Mouse (Mus musculus) liver, embryonic 14.5 days (tissue): ENCODE measurements around the gene Xirp1. TPM values are rescaled to one million over a fixed set of nuclear protein-coding genes. Genes with fewer than 3 reads are reported as not detected.

Experiments used
- ATAC-seq: fragments of 200-750 bp; cut with Nextera tagmentation; 2 replicates; pipeline ENCODE4 v1.8.0; 2017; ENCODE audit warnings: moderate number of reproducible peaks, mild to moderate bottlenecking, moderate library complexity; ENCODE audit not compliant: insufficient read depth
- DNase-seq, 3 experiments: peaks; one replicate each; pipeline ENCODE4 v3.0.0-alpha.2; 2012 to 2013; ENCODE audit warnings: low read depth in 3 of 3, low spot score in 3 of 3
- H3K27ac ChIP-seq: fragments of 300-500 bp; sonication (generic); 2 replicates; pipeline ENCODE4 v1.5.1; 2014; ENCODE audit warnings: moderate library complexity, mild to moderate bottlenecking, control low read depth, inconsistent platforms
- H3K27me3 ChIP-seq: fragments of 300-500 bp; sonication (generic); 2 replicates; pipeline ENCODE4 v1.6.1; 2014; ENCODE audit warnings: mild to moderate bottlenecking, low read length, moderate library complexity; ENCODE audit not compliant: control insufficient read depth, insufficient read depth
- H3K36me3 ChIP-seq: fragments of 300-500 bp; sonication (generic); replicated peaks from 2 replicates; pipeline ENCODE4 v1.6.1; 2014; ENCODE audit warnings: low read depth; ENCODE audit not compliant: control insufficient read depth, insufficient read depth
- H3K4me1 ChIP-seq, 2 experiments: fragments of 200-500 bp in 1 of 2; fragments of 300-500 bp in 1 of 2; sonication (generic) in 1 of 2; replicated peaks; 2 replicates each; pipeline ENCODE4 v1.6.1; 2012 to 2014; ENCODE audit warnings: antibody characterized with exemption in 1 of 2, inconsistent platforms in 1 of 2, low read length in 1 of 2; ENCODE audit not compliant: control insufficient read depth in 2 of 2, insufficient read depth in 2 of 2
- H3K4me2 ChIP-seq: fragments of 300-500 bp; sonication (generic); 2 replicates; pipeline ENCODE4 v1.6.1; 2014; ENCODE audit warnings: low read depth, mild to moderate bottlenecking, control low read depth, moderate library complexity
- H3K4me3 ChIP-seq, 2 experiments: fragments of 200-500 bp in 1 of 2; fragments of 300-500 bp in 1 of 2; sonication (generic) in 1 of 2; 2 replicates each; pipeline ENCODE4 v1.5.1; 2012 to 2014; ENCODE audit warnings: low read depth in 2 of 2, low read length in 2 of 2, mild to moderate bottlenecking in 2 of 2, control low read depth in 1 of 2, inconsistent platforms in 1 of 2, moderate library complexity in 1 of 2; ENCODE audit not compliant: insufficient read depth in 1 of 2
- H3K9ac ChIP-seq: fragments of 300-500 bp; sonication (generic); replicated peaks from 2 replicates; pipeline ENCODE4 v1.6.1; 2014; ENCODE audit warnings: mild to moderate bottlenecking, control low read depth, moderate library complexity
- H3K9me3 ChIP-seq: fragments of 300-500 bp; sonication (generic); 2 replicates; pipeline ENCODE4 v1.6.1; 2016; ENCODE audit warnings: low read length, mixed read lengths; ENCODE audit not compliant: control insufficient read depth
- CTCF ChIP-seq: IDR thresholded peaks from 2 replicates; pipeline ENCODE4 v1.5.1; 2016; ENCODE audit warnings: antibody characterized with exemption, low read depth, control low read depth
- EP300 ChIP-seq: IDR thresholded peaks from 2 replicates; pipeline ENCODE4 v1.6.1; 2016; ENCODE audit warnings: antibody characterized with exemption, low read depth
- WGBS: fragments of 180-500 bp; shearing (Covaris S2); extraction: QIAGEN DNeasy Blood & Tissue Kit; methylation state at CpG from one replicate; pipeline ENCODE4 v1.1.7; 2014; ENCODE audit not compliant: insufficient replicate concordance; 5-methylcytosine and 5-hydroxymethylcytosine counted together
- polyA plus RNA-seq, 2 experiments: library from polyadenylated mRNA; depleted of rRNA in 1 of 2; stranded (reverse) in 1 of 2; unstranded in 1 of 2; fragments of >200 nt; fragmentation: Nextera tagmentation in 1 of 2; extraction: Ambion mirVana in 1 of 2; gene quantifications; 2 replicates each; pipeline versions ENCODE4 v1.2.1 to v1.2.3; 2012 to 2014

Xirp1 gene
- polyA plus RNA-seq, 2 experiments = not detected

- ATAC-seq (no peak), DNase-seq (no peak)
- TF ChIP-seq EP300 = no peak
- TF ChIP-seq CTCF = no peak
- Histone ChIP-seq H3K4me1 (no peaks in the 10 kb centered on the region), H3K9me3 (no peaks in the 10 kb centered on the region), H3K4me3 (no peak overlapping the region), H3K9ac (no peak overlapping the region), H3K36me3 (no peaks in the 10 kb centered on the region), H3K4me2 (no peak overlapping the region), H3K27me3 (no peaks in the 10 kb centered on the region), H3K27ac (no peak overlapping the region)
- WGBS = 57% methylated on average over 5 of the region's 5 CpGs
Measured at GRCm38 (mm10) chr9:120021164-120021563, 2.2 kb downstream of the Xirp1 start.

GRCm38 (mm10) chr9:120020285-120020890 lies 3.0 kb downstream of the Xirp1 start:
- DNase-seq = peak in 2 of 3 experiments; percentile 17 to 41
- H3K27ac ChIP-seq = no peak overlapping the region
- no peak for ATAC-seq

GRCm38 (mm10) chr9:120016956-120017355 lies 6.4 kb downstream of the Xirp1 start:
- no peaks in the 10 kb centered on the region for H3K4me1 ChIP-seq
- no peak for ATAC-seq

More at GRCm38 (mm10) chr9:120020285-120020890, 3.0 kb downstream of the Xirp1 start:
- H3K27me3 ChIP-seq = no peaks in the 10 kb centered on the region
- no peaks in the 10 kb centered on the region for H3K4me1 ChIP-seq
- H3K4me3 ChIP-seq = no peak overlapping the region
- H3K9ac ChIP-seq = no peak overlapping the region
- WGBS = 28% methylated on average over 7 of the region's 7 CpGs
- TF ChIP-seq EP300 (no peak), CTCF (peak; percentile 78)
- H3K9me3 ChIP-seq = no peaks in the 10 kb centered on the region
- no peaks in the 10 kb centered on the region for H3K36me3 ChIP-seq
- H3K4me2 ChIP-seq = no peak overlapping the region

GRCm38 (mm10) chr9:120014828-120015227 lies 8.6 kb downstream of the Xirp1 start:
- Histone ChIP-seq H3K4me1 (peaks cover 0 to 6% of the 10 kb centered on the region in 2 experiments; a peak in 1 of 4 replicates), H3K27ac (no peak overlapping the region), H3K9ac (no peak overlapping the region), H3K27me3 (no peaks in the 10 kb centered on the region), H3K36me3 (no peaks in the 10 kb centered on the region), H3K4me3 (no peak overlapping the region), H3K4me2 (no peak overlapping the region), H3K9me3 (no peaks in the 10 kb centered on the region)
- ATAC-seq = no peak
- DNase-seq = no peak
- 59% methylated on average over 6 of the region's 6 CpGs for WGBS
- TF ChIP-seq EP300 (no peak), CTCF (no peak)

More at GRCm38 (mm10) chr9:120016956-120017355, 6.4 kb downstream of the Xirp1 start:
- Histone ChIP-seq H3K27me3 (no peaks in the 10 kb centered on the region), H3K9me3 (no peaks in the 10 kb centered on the region), H3K36me3 (no peaks in the 10 kb centered on the region), H3K4me2 (no peak overlapping the region), H3K9ac (no peak overlapping the region), H3K27ac (no peak overlapping the region), H3K4me3 (no peak overlapping the region)
- DNase-seq = no peak
- TF ChIP-seq EP300 = no peak
- WGBS = 68% methylated on average over 10 of the region's 10 CpGs

- DNase-seq (no peak), ATAC-seq (no peak)
- Histone ChIP-seq H3K9me3 (no peaks in the 10 kb centered on the region), H3K4me3 (no peak overlapping the region), H3K9ac (no peak overlapping the region), H3K4me1 (peaks cover 0 to 6% of the 10 kb centered on the region in 2 experiments; a peak in 1 of 4 replicates), H3K4me2 (no peak overlapping the region), H3K27ac (no peak overlapping the region), H3K27me3 (no peaks in the 10 kb centered on the region), H3K36me3 (no peaks in the 10 kb centered on the region)
- no peak for TF ChIP-seq CTCF
- TF ChIP-seq EP300 = no peak
- 52% methylated on average over 11 of the region's 11 CpGs for WGBS
Measured at GRCm38 (mm10) chr9:120013251-120013820, 10.1 kb downstream of the Xirp1 start.
